Comparison of ENCODE assay signal across 8 mouse cellular contexts in genomic region chr7:80114451-80115223, GRCm38 (mm10). TPM values are rescaled to one million over a fixed set of nuclear protein-coding genes. Genes with fewer than 3 reads are reported as not detected.
DNase-seq lines count a peak whose midpoint lies in the region; ATAC-seq lines count a peak whose summit lies in the region.

No protein-coding gene starts in this region.

- no peaks in the 10 kb centered on the region for H3K27me3 ChIP-seq in hindbrain, embryonic 13.5 days

- peak overlapping the region; percentile 98 for H3K9ac ChIP-seq in hindbrain, embryonic 13.5 days

- peak; percentile 70 for ATAC-seq in activated CD4-positive, CD25-positive, alpha-beta regulatory T cell, adult 4 months
- peak; percentile 76 for ATAC-seq in hindbrain, embryonic 13.5 days (ENCODE audit: low FRiP score)

- peak overlapping the region; percentile 82 for H3K4me3 ChIP-seq in hindbrain, embryonic 13.5 days

- under 1% methylated on average over 52 of the region's 52 CpGs for WGBS in hindbrain, embryonic 13.5 days

- peaks cover 49% of the 10 kb centered on the region for H3K4me1 ChIP-seq in hindbrain, embryonic 13.5 days (replicated peaks)

- peak; percentile 56 for DNase-seq in cerebellum, postnatal 14 days
- peak; percentile 58 to 60 for DNase-seq in frontal cortex, postnatal 10 days (ENCODE audit: low spot score in 2 of 2)
- peak; percentile 28 for DNase-seq in left cerebral cortex, adult 11 months (ENCODE audit: low spot score)
- DNase-seq in lung, postnatal 25 days (ENCODE audit: low spot score), result peak; percentile 53
- DNase-seq in retina, embryonic 14.5 days (ENCODE audit: low spot score), result peak; percentile 69
- DNase-seq in T-cell, adult 2 months (ENCODE audit: low spot score), result no peak

- peak overlapping the region; percentile 97 for H3K27ac ChIP-seq in hindbrain, embryonic 13.5 days

- H3K9me3 ChIP-seq in hindbrain, embryonic 13.5 days, result no peaks in the 10 kb centered on the region

- peak overlapping the region; percentile 85 for H3K4me2 ChIP-seq in hindbrain, embryonic 13.5 days

- H3K36me3 ChIP-seq in hindbrain, embryonic 13.5 days, result peaks cover 7% of the 10 kb centered on the region

RNA-seq across cellular contexts. Expression of gene Idh2, which starts 0.6 kb away (rescaled TPM):
- polyA plus RNA-seq in activated CD4-positive, CD25-positive, alpha-beta regulatory T cell, adult 4 months (2017; shearing (Covaris generic)), result 10 to 100 TPM; 24.8 to 31.7 TPM
- polyA plus RNA-seq in hindbrain, embryonic 13.5 days (2015; fragmentation: Nextera tagmentation; extraction: Ambion mirVana), result 237 and 256 TPM in 2 replicates
